Mouse (Mus musculus) subcutaneous adipose tissue, adult 2 months (tissue): Measurements from ENCODE around the gene Il1f9. TPM values are rescaled to one million over a fixed set of nuclear protein-coding genes. Genes with fewer than 3 reads are reported as not detected.

ENCODE experiments used
- polyA plus RNA-seq: library from polyadenylated mRNA; depleted of rRNA; stranded (reverse); fragments of >200 nt; gene quantifications from 2 replicates; pipeline ENCODE4 v1.2.3, GENCODE M21; 2012; ENCODE audit warnings: low replicate concordance; rRNA removed

Gene Il1f9
- polyA plus RNA-seq, result not detected in 2 replicates

GRCm38 (mm10) chr2:24186176-24186575, at the start of gene Il1f9:
Gene Il1f9, plus strand, starts transcription at chr2:24186476.

GRCm38 (mm10) chr2:24152861-24153260, 33.4 kb upstream of the Il1f9 start, which contains the start of gene Il1f8:
Gene Il1f8, plus strand, starts transcription at chr2:24153161.

GRCm38 (mm10) chr2:24215118-24215517, 28.8 kb downstream of the Il1f9 start, which contains the start of gene Il1f6:
Gene Il1f6, plus strand, starts transcription at chr2:24215418.

Other genes with a start within 250 kb of the Il1f9 start
- gene Hnmt, start 137.1 kb upstream of the Il1f9 start, polyA plus RNA-seq, result 4.6 and 8.0 TPM in 2 replicates
- gene Tbpl2, start 89.9 kb upstream of the Il1f9 start, polyA plus RNA-seq, result not detected in 2 replicates
- gene Il1f8, start 33.3 kb upstream of the Il1f9 start, polyA plus RNA-seq, result 1.1 TPM in 1 of 2 replicates, not detected in the other
- gene Il1f6, start 28.9 kb downstream of the Il1f9 start, polyA plus RNA-seq, result 0.77 TPM in 1 of 2 replicates, not detected in the other
- 0.19 TPM in 1 of 2 replicates, not detected in the other for gene Il1f5, start 90.5 kb downstream of the Il1f9 start, polyA plus RNA-seq
- not detected in 2 replicates for gene Il1f10, start 104.7 kb downstream of the Il1f9 start, polyA plus RNA-seq
- gene Il1rn, start 150.4 kb downstream of the Il1f9 start, polyA plus RNA-seq, result 2.0 and 2.5 TPM in 2 replicates
- gene Psd4, start 181.1 kb downstream of the Il1f9 start, polyA plus RNA-seq, result 2.3 and 6.5 TPM in 2 replicates